Mouse (Mus musculus): ENCODE results near the gene Nxph1.

DNA sequence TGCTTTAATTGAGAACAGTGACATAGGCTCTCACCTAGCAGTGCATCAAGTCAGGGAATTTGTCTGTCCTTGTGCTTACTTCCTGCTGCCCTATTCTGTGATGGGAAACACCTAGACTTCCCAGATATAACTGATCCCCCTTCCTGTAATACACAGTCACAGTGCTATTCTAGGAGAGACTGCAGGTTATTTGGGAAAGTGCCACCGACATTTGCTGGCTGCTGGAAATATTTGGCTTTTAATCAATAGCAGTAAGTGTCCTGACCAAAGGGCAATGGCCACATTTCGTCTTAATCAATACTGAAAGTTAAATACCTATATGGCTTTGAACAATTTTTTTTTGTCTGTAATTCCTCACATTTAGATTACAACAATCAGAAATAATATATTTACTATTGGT is 170.9 kb downstream of the Nxph1 start:
- TF ChIP-seq CTCF (IDR thresholded peaks at IDR 0.05; ENCODE audit: extremely low read depth, insufficient read depth, insufficient read length, insufficient replicate concordance) (no peak), POLR2A (IDR thresholded peaks at IDR 0.05; ENCODE audit: low read depth, low read length) (no peak)

Data from spleen, adult 2 months (tissue).